Mouse (Mus musculus): ENCODE measurements at regions not wholly inside any gene's neighbourhood (a gene's known extent, or its start where the extent isn't known, plus 50 kb on each side); places are given as distances from the start of the nearest gene placed in this dataset.
"Not testable (repeated sequence)": the region's sequence is repeated elsewhere in the genome, so short reads cannot be mapped to it uniquely, and the experiment has no call there.

- 8% methylated on average over 7 of the region's 7 CpGs for WGBS
- H3K27me3 ChIP-seq (ENCODE audit: control insufficient read depth, insufficient read depth, low read length): peaks cover 9% of the 10 kb centered on the region; the same call in 1 of the 2 replicates
- H3K9ac ChIP-seq (ENCODE audit: low read length): no peak overlapping the region
- peak overlapping the region; percentile 25 for H3K27ac ChIP-seq (ENCODE audit: low read length)
- H3K9me3 ChIP-seq (replicated peaks; ENCODE audit: control insufficient read depth, low read length): no peaks in the 10 kb centered on the region
- no peak overlapping the region for H3K4me3 ChIP-seq (ENCODE audit: low read length)
- peak overlapping the region; percentile 35; the same call in 1 of the 2 replicates for H3K4me2 ChIP-seq (ENCODE audit: low read depth, low read length)
- peak; percentile 73 for ATAC-seq (replicated peaks; ENCODE audit: extremely low read depth, insufficient read depth, low FRiP score)
- peaks cover 21% of the 10 kb centered on the region for H3K4me1 ChIP-seq (ENCODE audit: control insufficient read depth, insufficient read depth, low read length)
- no peaks in the 10 kb centered on the region for H3K36me3 ChIP-seq (ENCODE audit: control insufficient read depth, insufficient read depth)
Observed at GRCm38 (mm10) chr6:99909459-99909858, 183.3 kb upstream of the Prok2 start.

GRCm38 (mm10) chr6:99908066-99908465 is 181.9 kb upstream of the Prok2 start:
- Histone ChIP-seq H3K27ac (ENCODE audit: low read length) (no peak overlapping the region), H3K36me3 (ENCODE audit: control insufficient read depth, insufficient read depth) (no peaks in the 10 kb centered on the region), H3K9ac (ENCODE audit: low read length) (no peak overlapping the region), H3K9me3 (replicated peaks; ENCODE audit: control insufficient read depth, low read length) (no peaks in the 10 kb centered on the region), H3K4me3 (ENCODE audit: low read length) (no peak overlapping the region), H3K4me2 (ENCODE audit: low read depth, low read length) (no peak overlapping the region), H3K4me1 (ENCODE audit: control insufficient read depth, insufficient read depth, low read length) (peaks cover 33% of the 10 kb centered on the region), H3K27me3 (ENCODE audit: control insufficient read depth, insufficient read depth, low read length) (peaks cover 9% of the 10 kb centered on the region; the same call in 1 of the 2 replicates)
- no peak for ATAC-seq (replicated peaks; ENCODE audit: extremely low read depth, insufficient read depth, low FRiP score)
- 85% methylated on average over 3 of the region's 3 CpGs for WGBS

GRCm38 (mm10) chr6:99905194-99905593 is 179.0 kb upstream of the Prok2 start:
- no peak overlapping the region for H3K4me2 ChIP-seq (ENCODE audit: low read depth, low read length)
- 68% methylated on average over 5 of the region's 5 CpGs for WGBS
- H3K4me3 ChIP-seq (ENCODE audit: low read length): no peak overlapping the region
- no peaks in the 10 kb centered on the region for H3K36me3 ChIP-seq (ENCODE audit: control insufficient read depth, insufficient read depth)
- H3K27me3 ChIP-seq (ENCODE audit: control insufficient read depth, insufficient read depth, low read length): peaks cover 15% of the 10 kb centered on the region
- peaks cover 41% of the 10 kb centered on the region for H3K4me1 ChIP-seq (ENCODE audit: control insufficient read depth, insufficient read depth, low read length)
- ATAC-seq (replicated peaks; ENCODE audit: extremely low read depth, insufficient read depth, low FRiP score): no peak
- no peak overlapping the region for H3K9ac ChIP-seq (ENCODE audit: low read length)
- no peaks in the 10 kb centered on the region for H3K9me3 ChIP-seq (replicated peaks; ENCODE audit: control insufficient read depth, low read length)
- H3K27ac ChIP-seq (ENCODE audit: low read length): no peak overlapping the region

- 63% methylated on average over 4 of the region's 4 CpGs for WGBS
- H3K9me3 ChIP-seq (replicated peaks; ENCODE audit: control insufficient read depth, low read length): no peaks in the 10 kb centered on the region
- H3K4me2 ChIP-seq (ENCODE audit: low read depth, low read length): no peak overlapping the region
- no peak overlapping the region for H3K4me3 ChIP-seq (ENCODE audit: low read length)
- no peak overlapping the region for H3K9ac ChIP-seq (ENCODE audit: low read length)
- peaks cover 35% of the 10 kb centered on the region for H3K4me1 ChIP-seq (ENCODE audit: control insufficient read depth, insufficient read depth, low read length)
- H3K27me3 ChIP-seq (ENCODE audit: control insufficient read depth, insufficient read depth, low read length): peaks cover 20% of the 10 kb centered on the region
- H3K27ac ChIP-seq (ENCODE audit: low read length): no peak overlapping the region
- ATAC-seq (replicated peaks; ENCODE audit: extremely low read depth, insufficient read depth, low FRiP score): no peak
- H3K36me3 ChIP-seq (ENCODE audit: control insufficient read depth, insufficient read depth): no peaks in the 10 kb centered on the region
Observed at GRCm38 (mm10) chr6:99904607-99905006, 178.4 kb upstream of the Prok2 start.

- H3K9ac ChIP-seq (ENCODE audit: low read length); H3K36me3 ChIP-seq (ENCODE audit: control insufficient read depth, insufficient read depth); H3K9me3 ChIP-seq (replicated peaks; ENCODE audit: control insufficient read depth, low read length); H3K4me3 ChIP-seq (ENCODE audit: low read length); H3K4me2 ChIP-seq (ENCODE audit: low read depth, low read length); ATAC-seq (replicated peaks; ENCODE audit: extremely low read depth, insufficient read depth, low FRiP score); H3K27ac ChIP-seq (ENCODE audit: low read length): not testable (repeated sequence)
- peaks cover 24% of the 10 kb centered on the region for H3K27me3 ChIP-seq (ENCODE audit: control insufficient read depth, insufficient read depth, low read length)
- peaks cover 30% of the 10 kb centered on the region for H3K4me1 ChIP-seq (ENCODE audit: control insufficient read depth, insufficient read depth, low read length)
Observed at GRCm38 (mm10) chr6:99904044-99904443, 177.9 kb upstream of the Prok2 start.

GRCm38 (mm10) chr6:99901564-99901963 is 175.4 kb upstream of the Prok2 start:
- no peak for ATAC-seq (replicated peaks; ENCODE audit: extremely low read depth, insufficient read depth, low FRiP score)
- peaks cover 18% of the 10 kb centered on the region for H3K27me3 ChIP-seq (ENCODE audit: control insufficient read depth, insufficient read depth, low read length)
- H3K27ac ChIP-seq (ENCODE audit: low read length): no peak overlapping the region
- H3K4me3 ChIP-seq (ENCODE audit: low read length): no peak overlapping the region
- H3K36me3 ChIP-seq (ENCODE audit: control insufficient read depth, insufficient read depth): no peaks in the 10 kb centered on the region
- WGBS: 84% methylated on average over 3 of the region's 3 CpGs
- no peaks in the 10 kb centered on the region for H3K9me3 ChIP-seq (replicated peaks; ENCODE audit: control insufficient read depth, low read length)
- H3K4me2 ChIP-seq (ENCODE audit: low read depth, low read length): no peak overlapping the region
- no peak overlapping the region for H3K9ac ChIP-seq (ENCODE audit: low read length)
- H3K4me1 ChIP-seq (ENCODE audit: control insufficient read depth, insufficient read depth, low read length): peaks cover 29% of the 10 kb centered on the region

GRCm38 (mm10) chr6:99901146-99901545 is 175.0 kb upstream of the Prok2 start:
- Histone ChIP-seq H3K4me3 (ENCODE audit: low read length) (no peak overlapping the region), H3K4me1 (ENCODE audit: control insufficient read depth, insufficient read depth, low read length) (peaks cover 29% of the 10 kb centered on the region), H3K9ac (ENCODE audit: low read length) (no peak overlapping the region), H3K27ac (ENCODE audit: low read length) (no peak overlapping the region), H3K36me3 (ENCODE audit: control insufficient read depth, insufficient read depth) (no peaks in the 10 kb centered on the region), H3K9me3 (replicated peaks; ENCODE audit: control insufficient read depth, low read length) (no peaks in the 10 kb centered on the region), H3K27me3 (ENCODE audit: control insufficient read depth, insufficient read depth, low read length) (peaks cover 16% of the 10 kb centered on the region), H3K4me2 (ENCODE audit: low read depth, low read length) (no peak overlapping the region)
- ATAC-seq (replicated peaks; ENCODE audit: extremely low read depth, insufficient read depth, low FRiP score): no peak
- 86% methylated on average over 5 of the region's 5 CpGs for WGBS

GRCm38 (mm10) chr6:99899704-99900103 is 173.5 kb upstream of the Prok2 start:
- Histone ChIP-seq H3K27ac (ENCODE audit: low read length) (no peak overlapping the region), H3K4me3 (ENCODE audit: low read length) (no peak overlapping the region), H3K36me3 (ENCODE audit: control insufficient read depth, insufficient read depth) (no peaks in the 10 kb centered on the region), H3K9me3 (replicated peaks; ENCODE audit: control insufficient read depth, low read length) (no peaks in the 10 kb centered on the region), H3K9ac (ENCODE audit: low read length) (no peak overlapping the region), H3K27me3 (ENCODE audit: control insufficient read depth, insufficient read depth, low read length) (peaks cover 16% of the 10 kb centered on the region), H3K4me1 (ENCODE audit: control insufficient read depth, insufficient read depth, low read length) (peaks cover 28% of the 10 kb centered on the region), H3K4me2 (ENCODE audit: low read depth, low read length) (no peak overlapping the region)
- 76% methylated on average over 14 of the region's 14 CpGs for WGBS
- no peak for ATAC-seq (replicated peaks; ENCODE audit: extremely low read depth, insufficient read depth, low FRiP score)

GRCm38 (mm10) chr6:99898077-99898476 is 171.9 kb upstream of the Prok2 start:
- Histone ChIP-seq H3K9me3 (replicated peaks; ENCODE audit: control insufficient read depth, low read length) (no peaks in the 10 kb centered on the region), H3K27ac (ENCODE audit: low read length) (no peak overlapping the region), H3K4me2 (ENCODE audit: low read depth, low read length) (no peak overlapping the region), H3K27me3 (ENCODE audit: control insufficient read depth, insufficient read depth, low read length) (peaks cover 21% of the 10 kb centered on the region), H3K36me3 (ENCODE audit: control insufficient read depth, insufficient read depth) (no peaks in the 10 kb centered on the region), H3K4me1 (ENCODE audit: control insufficient read depth, insufficient read depth, low read length) (peaks cover 14% of the 10 kb centered on the region), H3K4me3 (ENCODE audit: low read length) (no peak overlapping the region), H3K9ac (ENCODE audit: low read length) (no peak overlapping the region)
- ATAC-seq (replicated peaks; ENCODE audit: extremely low read depth, insufficient read depth, low FRiP score): no peak
- 63% methylated on average over 2 of the region's 2 CpGs for WGBS

GRCm38 (mm10) chr6:99895558-99895957 is 169.4 kb upstream of the Prok2 start:
- Histone ChIP-seq H3K27me3 (ENCODE audit: control insufficient read depth, insufficient read depth, low read length) (peaks cover 18% of the 10 kb centered on the region), H3K9ac (ENCODE audit: low read length) (no peak overlapping the region), H3K9me3 (replicated peaks; ENCODE audit: control insufficient read depth, low read length) (no peaks in the 10 kb centered on the region; the same call in 1 of the 2 replicates), H3K4me2 (ENCODE audit: low read depth, low read length) (no peak overlapping the region), H3K4me3 (ENCODE audit: low read length) (no peak overlapping the region), H3K36me3 (ENCODE audit: control insufficient read depth, insufficient read depth) (no peaks in the 10 kb centered on the region), H3K4me1 (ENCODE audit: control insufficient read depth, insufficient read depth, low read length) (no peaks in the 10 kb centered on the region), H3K27ac (ENCODE audit: low read length) (no peak overlapping the region)
- WGBS: 88% methylated on average over 4 of the region's 4 CpGs
- no peak for ATAC-seq (replicated peaks; ENCODE audit: extremely low read depth, insufficient read depth, low FRiP score)

Measured in heart, embryonic 16.5 days (tissue).